23 mouse cellular contexts compared by ENCODE assay signal in the genomic region with DNA sequence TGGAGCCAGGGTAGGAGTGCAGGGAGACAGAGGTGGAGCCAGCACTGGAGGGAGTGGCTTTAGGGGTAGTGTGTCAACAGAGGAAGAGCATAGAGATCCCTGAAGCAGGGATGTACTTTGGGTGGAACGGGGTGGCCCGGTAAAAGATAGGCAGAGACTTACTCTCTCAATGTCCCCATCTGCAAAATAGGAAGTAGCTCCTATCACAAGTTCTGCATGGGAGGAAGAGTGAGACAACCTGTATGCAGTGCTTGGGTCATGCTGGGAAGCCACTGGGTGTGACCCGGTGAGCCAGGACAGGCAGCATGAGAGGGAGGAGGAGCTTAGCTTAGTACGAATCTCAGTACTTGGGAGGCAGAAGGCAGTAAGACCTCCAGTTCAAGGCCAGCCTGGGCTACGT. TPM values are rescaled to one million over a fixed set of nuclear protein-coding genes. Genes with fewer than 3 reads are reported as not detected.
DNase-seq lines count a peak whose midpoint lies in the region; ATAC-seq and TF ChIP-seq lines count a peak whose summit lies in the region.
"Had no signal": no experiment of that assay in that cellular context is flagged by ENCODE, and none has a peak within 500 bp of the region (broad histone marks: within the 10 kb centered on the region; RNA-seq: fewer than 3 reads in every experiment).

No protein-coding gene starts in this region.

- H3K4me1 ChIP-seq in bone marrow macrophage, adult 2 months (ENCODE audit: control insufficient read depth, insufficient read depth, low read length): peaks cover 47% of the 10 kb centered on the region
- H3K4me1 ChIP-seq: forebrain, embryonic 13.5 days; limb, embryonic 13.5 days; lung, embryonic 15.5 days; neural tube, embryonic 15.5 days had no signal

- DNase-seq in A20 (ENCODE audit: low read depth, low spot score): peak; percentile 21
- DNase-seq in ES-CJ7 (ENCODE audit: low read depth, low spot score): peak; percentile 25
- DNase-seq in layer of hippocampus, adult 18-20 months (ENCODE audit: low spot score in 2 of 2): no peak
- DNase-seq in retina, embryonic 14.5 days (ENCODE audit: low spot score): no peak
- DNase-seq: adrenal gland, adult 8-10 months; cerebellum, adult 11-12 months; cerebellum, postnatal 10 days; gastrocnemius, postnatal 36 days; kidney, adult 11 months; kidney, postnatal 14 days; midbrain, embryonic 14.5 days; right cerebral cortex, postnatal 25 days; thymus, adult 18-20 months; thymus, postnatal 25 days had no signal

- no peak overlapping the region for H3K4me3 ChIP-seq in bone marrow macrophage, adult 2 months (ENCODE audit: insufficient read depth, low read length)
- H3K4me3 ChIP-seq: forebrain, embryonic 13.5 days; heart, embryonic 10.5 days; limb, embryonic 13.5 days; lung, embryonic 15.5 days; neural tube, embryonic 15.5 days had no signal

- peak overlapping the region; percentile 33 for H3K27ac ChIP-seq in bone marrow macrophage, adult 2 months (ENCODE audit: insufficient read depth, low read depth, low read length)
- H3K27ac ChIP-seq: forebrain, embryonic 13.5 days; heart, embryonic 10.5 days; hindbrain, embryonic 14.5 days; limb, embryonic 13.5 days; lung, embryonic 15.5 days; neural tube, embryonic 15.5 days had no signal

- TF ChIP-seq CTCF in bone marrow macrophage, adult 2 months (IDR thresholded peaks at IDR 0.05; ENCODE audit: low read depth, low read length): no peak

- peak; percentile 14; the same call in 1 of the 2 replicates for ATAC-seq in megakaryocyte progenitor cell, adult 5-6 weeks (replicated peaks; ENCODE audit: poor library complexity)
- ATAC-seq in monocyte, adult 5-6 weeks (replicated peaks; ENCODE audit: insufficient number of reproducible peaks, low FRiP score, low TSS enrichment, poor library complexity, severe bottlenecking): no peak
- ATAC-seq: forebrain, embryonic 13.5 days had no signal

- TF ChIP-seq POLR2A in bone marrow macrophage, adult 2 months (IDR thresholded peaks at IDR 0.05; ENCODE audit: borderline replicate concordance, low read depth, low read length): no peak

RNA-seq across cellular contexts. Expression of a gene that starts 6.0 kb away (rescaled TPM):
- 0.72 TPM in 1 of 2 replicates, not detected in the other for polyA plus RNA-seq in bone marrow macrophage, adult 2 months (2012; ENCODE audit: insufficient read depth, insufficient read length, missing spikeins)
- 0.37 TPM in 1 of 2 replicates, not detected in the other for total RNA-seq in megakaryocyte progenitor cell, adult 5-6 weeks (2015)
- total RNA-seq in megakaryocyte progenitor cell, adult 5-6 weeks (2017): 0.24 and 4.3 TPM in 2 replicates
- total RNA-seq in layer of hippocampus, adult 18-20 months (2021): 1 to 10 TPM; 7.3 to 7.9 TPM
- total RNA-seq in monocyte, adult 5-6 weeks (2017): 0.39 TPM in 1 of 3 replicates, not detected in the others

RNA-seq across cellular contexts. Expression of a gene that starts 6.4 kb away (rescaled TPM):
- polyA plus RNA-seq in bone marrow macrophage, adult 2 months (2012; ENCODE audit: insufficient read depth, insufficient read length, missing spikeins): 18.1 and 20.4 TPM in 2 replicates
- 6.8 and 9.0 TPM in 2 replicates for total RNA-seq in megakaryocyte progenitor cell, adult 5-6 weeks (2015)
- 4.5 and 4.8 TPM in 2 replicates for total RNA-seq in megakaryocyte progenitor cell, adult 5-6 weeks (2017)
- 100 to 1,000 TPM; 191 to 195 TPM for total RNA-seq in layer of hippocampus, adult 18-20 months (2021)
- total RNA-seq in monocyte, adult 5-6 weeks (2017): 4.2 to 14.6 TPM (median 9.3 TPM) in 3 replicates

RNA-seq across cellular contexts. Expression of a gene that starts 57.8 kb away (rescaled TPM):
- polyA plus RNA-seq in bone marrow macrophage, adult 2 months (2012; ENCODE audit: insufficient read depth, insufficient read length, missing spikeins): 13.6 and 13.9 TPM in 2 replicates
- total RNA-seq in megakaryocyte progenitor cell, adult 5-6 weeks (2015): 26.4 and 32.7 TPM in 2 replicates
- 28.6 and 35.4 TPM in 2 replicates for total RNA-seq in megakaryocyte progenitor cell, adult 5-6 weeks (2017)
- total RNA-seq in layer of hippocampus, adult 18-20 months (2021): 10 to 100 TPM; 50.2 to 54.0 TPM
- total RNA-seq in monocyte, adult 5-6 weeks (2017): 8.1 to 14.6 TPM (median 11.8 TPM) in 3 replicates

RNA-seq across cellular contexts. Expression of a gene that starts 59.1 kb away (rescaled TPM):
- 18.1 and 20.3 TPM in 2 replicates for polyA plus RNA-seq in bone marrow macrophage, adult 2 months (2012; ENCODE audit: insufficient read depth, insufficient read length, missing spikeins)
- 24.4 and 25.4 TPM in 2 replicates for total RNA-seq in megakaryocyte progenitor cell, adult 5-6 weeks (2015)
- total RNA-seq in megakaryocyte progenitor cell, adult 5-6 weeks (2017): 50.7 and 72.1 TPM in 2 replicates
- 10 to 100 TPM; 22.3 to 24.7 TPM for total RNA-seq in layer of hippocampus, adult 18-20 months (2021)
- total RNA-seq in monocyte, adult 5-6 weeks (2017): 27.7 to 54.4 TPM (median 42.7 TPM) in 3 replicates

Comparison
In these comparisons a context has a peak if more than half of its experiments do, and no peak if none do; other contexts are left out.
1. DNase-seq: peak in A20 (single experiment) and ES-CJ7 (single experiment); none in layer of hippocampus, adult 18-20 months (0 of 2) and retina, embryonic 14.5 days (single experiment).
2. RNA of a gene that starts 6.4 kb away (total RNA-seq): 191 to 195 TPM in layer of hippocampus, adult 18-20 months; 4.2 to 14.6 TPM in monocyte, adult 5-6 weeks and 4.5 to 9.0 TPM in megakaryocyte progenitor cell, adult 5-6 weeks; every median in the first group is over 10 times any median in the second.